Mouse (Mus musculus) liver, embryonic 14.5 days (tissue): ENCODE results near the gene Exoc3l.

Experiments
- CTCF ChIP-seq: IDR thresholded peaks from 2 replicates; pipeline ENCODE4 v1.5.1; 2016; ENCODE audit warnings: antibody characterized with exemption, low read depth, control low read depth
- EP300 ChIP-seq: IDR thresholded peaks from 2 replicates; pipeline ENCODE4 v1.6.1; 2016; ENCODE audit warnings: antibody characterized with exemption, low read depth

DNA sequence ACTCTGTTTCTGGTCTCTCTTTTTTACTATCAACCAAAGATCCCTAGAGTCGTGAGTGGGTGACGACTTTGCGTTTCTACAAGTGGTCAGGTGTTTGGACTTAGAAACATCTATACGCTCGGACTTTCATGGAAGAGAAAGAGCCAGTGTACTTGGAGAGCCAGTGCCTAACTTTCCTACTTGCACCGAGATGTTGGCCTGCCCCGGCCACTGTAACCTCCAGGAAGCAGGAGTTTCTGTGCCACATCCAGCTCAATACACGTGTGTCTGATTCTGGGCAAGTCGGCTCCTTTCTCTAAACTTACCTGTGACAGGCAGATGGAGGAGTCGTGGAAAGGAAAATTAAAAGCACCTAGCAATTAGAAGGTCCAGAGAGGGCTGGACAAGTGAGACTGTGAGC lies 20.1 kb downstream of the Exoc3l start, which contains the start of gene Nol3:
- TF ChIP-seq CTCF: no peak
- no peak for TF ChIP-seq EP300
